Mouse (Mus musculus) heart, adult 10 weeks (tissue): ENCODE data around the gene Nfia. TPM values are rescaled to one million over a fixed set of nuclear protein-coding genes. Genes with fewer than 3 reads are reported as not detected.

Source experiments
- polyA plus RNA-seq: library from polyadenylated mRNA; stranded (reverse); fragments of 350-450 nt; fragmentation: Illumina TruSeq; extraction: RNeasy Lipid Tissue Mini Kit (QIAGEN cat#74804); gene quantifications from one replicate; pipeline ENCODE4 v1.2.3, GENCODE M21; 2014; ENCODE audit warnings: low read depth, low replicate concordance

The Nfia gene
- 11.0 TPM for polyA plus RNA-seq

GRCm38 (mm10) chr4:97772641-97773040 lies at the start of gene Nfia:
TSS of gene Nfia (plus strand) at chr4:97772734.

GRCm38 (mm10) chr4:97777706-97778176 lies 5.2 kb downstream of the Nfia start, which contains the start of gene E130114P18Rik:
TSS of gene E130114P18Rik (minus strand) at chr4:97778078.

Other genes starting within 250 kb of the Nfia start
- gene E130114P18Rik, start 5.3 kb downstream of the Nfia start, polyA plus RNA-seq = not detected